Mouse (Mus musculus) retina, postnatal 7 days (tissue): ENCODE measurements around the gene Cnga1.
A peak's percentile ranks its signal among the peaks of the same experiment; 100 is the strongest.
"Not testable (repeated sequence)": the region's sequence is repeated elsewhere in the genome, so short reads cannot be mapped to it uniquely, and the experiment has no call there.

Experiments used
- DNase-seq: peaks from one replicate; pipeline ENCODE4 v3.0.0-alpha.2; 2012; ENCODE audit warnings: low read depth, low spot score

The Cnga1 gene

DNA sequence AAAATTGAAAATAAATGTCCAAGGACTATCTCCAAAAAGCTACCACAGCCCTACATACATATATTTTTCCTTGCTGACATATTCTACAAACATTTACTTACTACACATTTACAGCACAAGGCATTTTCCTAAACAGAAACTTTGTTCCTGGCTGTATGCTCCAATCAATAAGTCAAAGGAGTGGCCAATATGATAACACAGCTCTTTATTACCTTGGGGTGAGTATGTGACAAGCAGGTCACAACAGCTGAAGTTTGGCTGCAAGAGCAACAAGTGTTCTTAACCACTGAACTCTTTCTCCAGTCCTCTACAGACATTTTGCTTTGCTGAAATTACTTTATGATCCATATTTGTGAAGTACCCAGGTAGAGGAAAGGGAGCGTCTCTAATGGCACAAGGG lies 4.0 kb downstream of the Cnga1 start:
- DNase-seq, result no peak

DNA sequence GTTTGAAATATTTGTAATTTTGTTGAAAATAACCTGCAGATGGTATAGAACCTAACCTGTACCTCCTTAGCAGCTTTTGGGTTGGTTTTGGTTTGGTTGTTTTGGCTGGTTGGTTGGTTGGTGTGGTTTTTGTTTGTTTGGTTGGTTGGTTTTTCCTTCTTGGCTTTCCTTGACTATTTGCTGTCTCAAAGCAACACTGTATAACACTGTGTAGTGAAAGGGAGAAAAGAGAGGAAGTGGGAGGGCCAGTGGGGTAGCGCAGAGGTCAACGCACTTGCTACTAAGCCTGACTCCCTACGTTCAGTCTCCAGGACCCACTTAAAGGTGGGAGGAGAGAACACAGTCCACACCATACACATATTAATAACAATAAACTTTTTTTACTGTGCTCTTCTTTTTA lies 7.5 kb downstream of the Cnga1 start:
- no peak for DNase-seq

DNA sequence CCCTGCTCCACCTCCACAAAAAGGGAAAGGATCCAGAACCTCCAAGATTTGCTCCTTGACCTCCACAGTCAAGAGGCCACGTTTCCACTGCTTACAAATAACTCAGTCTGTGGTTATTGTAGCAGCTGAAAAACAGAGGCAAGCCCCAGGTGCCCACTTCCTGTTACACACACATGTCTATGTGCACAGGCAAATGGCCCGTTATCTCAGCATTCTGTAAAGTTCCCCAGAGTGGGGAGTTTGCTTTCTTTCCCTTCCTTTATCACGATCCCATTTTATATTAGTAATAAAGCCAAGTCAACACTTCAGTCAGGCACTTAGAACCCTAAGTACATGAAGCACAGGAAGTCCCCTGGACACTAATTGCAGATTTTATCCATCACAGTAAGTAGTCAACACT lies 8.0 kb downstream of the Cnga1 start:
- no peak for DNase-seq

DNA sequence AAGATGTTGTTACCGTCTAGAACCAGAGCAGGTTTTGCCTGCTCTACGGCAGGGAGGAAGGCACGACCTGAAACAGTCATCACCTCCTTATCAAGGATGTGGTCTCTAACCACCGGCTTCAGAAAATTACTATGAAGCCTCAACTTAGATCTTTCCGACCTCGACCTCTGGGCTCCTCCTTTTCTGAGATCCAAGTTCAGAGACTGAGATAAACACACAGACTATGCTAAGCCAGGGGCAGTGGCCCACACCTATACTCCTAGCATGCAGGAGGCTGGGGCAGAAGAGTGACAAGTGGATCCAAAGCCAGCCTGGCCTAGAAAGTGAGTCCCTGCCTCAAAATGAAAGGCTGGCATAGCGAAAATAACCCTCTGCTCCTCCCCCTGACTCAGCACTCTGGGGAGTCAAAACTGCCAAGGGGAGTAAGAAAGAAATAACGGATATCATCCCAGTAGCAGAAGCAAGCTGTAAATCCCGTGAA lies 9.2 kb downstream of the Cnga1 start:
- DNase-seq, result no peak

DNA sequence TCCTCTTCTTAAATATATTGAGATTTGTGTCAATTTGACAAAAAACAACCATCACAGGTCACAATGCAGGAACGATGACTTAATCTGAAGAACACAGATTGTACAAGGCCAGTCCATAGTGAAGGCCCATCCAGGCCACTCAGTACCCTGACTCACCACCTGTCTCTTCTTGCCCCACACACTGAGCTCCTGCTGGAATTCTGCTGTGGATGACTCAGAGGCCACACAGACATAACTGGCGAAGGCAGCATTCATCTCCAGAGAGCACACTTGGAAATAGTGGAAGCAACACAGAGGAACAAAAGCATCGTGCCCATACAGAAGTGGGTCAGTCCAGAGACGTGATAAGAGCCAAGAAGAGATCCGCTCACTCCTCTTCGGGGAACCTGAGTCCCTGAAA lies 14.0 kb downstream of the Cnga1 start:
- DNase-seq, result no peak

DNA sequence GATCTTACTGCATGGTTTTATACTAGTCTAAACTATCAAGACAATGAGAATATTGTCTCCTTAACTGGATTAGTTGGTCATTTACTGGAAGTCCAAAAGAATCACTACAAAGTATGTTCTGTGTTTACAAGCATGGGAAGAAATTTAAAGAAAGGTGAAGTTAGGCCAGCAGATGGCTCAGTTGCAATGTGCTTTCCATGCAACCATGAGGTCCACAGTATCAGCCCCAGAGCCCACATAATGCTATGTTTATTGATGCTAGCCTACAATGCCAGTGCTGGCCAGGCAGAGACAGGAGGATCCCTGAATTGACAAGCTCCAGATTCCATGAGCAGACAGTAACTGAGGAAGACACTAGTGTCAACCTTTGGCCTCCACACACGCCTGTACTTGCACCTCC lies 23.1 kb downstream of the Cnga1 start:
- no peak for DNase-seq

DNA sequence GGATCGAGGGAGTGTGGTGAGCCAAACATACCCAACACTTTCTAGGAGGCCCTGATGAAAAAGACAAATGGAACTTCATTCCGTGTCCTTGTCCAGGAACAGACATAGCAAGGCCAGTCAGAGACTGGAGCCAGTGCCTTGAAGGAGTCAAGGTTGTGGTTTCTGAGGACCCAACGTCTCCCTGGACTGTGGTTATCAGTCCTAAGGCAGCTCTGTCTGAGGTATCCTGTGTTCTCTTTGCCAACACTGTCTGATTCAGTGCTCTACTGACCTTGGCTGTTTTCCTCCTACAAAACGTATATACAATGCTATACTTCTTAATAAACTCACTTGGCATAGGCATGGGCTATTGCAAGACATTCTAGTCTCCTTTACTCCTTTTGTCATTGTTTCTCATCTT lies 26.7 kb downstream of the Cnga1 start:
- DNase-seq, result no peak

DNA sequence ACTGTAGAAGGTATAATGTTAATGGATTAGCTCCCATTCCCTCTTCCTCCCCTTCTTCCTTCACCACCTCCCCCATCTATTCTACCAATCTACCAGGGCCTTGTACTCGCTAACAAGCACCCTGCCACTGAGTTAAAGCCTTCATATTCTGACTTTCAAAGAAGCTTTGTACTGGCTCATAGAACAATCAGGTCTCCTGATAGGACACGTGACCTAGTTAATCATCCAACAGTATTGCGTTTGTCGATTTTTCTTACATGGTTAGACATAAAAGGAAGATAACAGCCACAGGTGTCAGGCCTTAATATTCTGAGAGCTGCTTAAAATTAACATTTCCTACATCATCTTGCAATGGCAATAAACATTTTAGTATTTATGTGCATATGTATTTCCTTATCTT lies 40.9 kb downstream of the Cnga1 start:
- no peak for DNase-seq

DNA sequence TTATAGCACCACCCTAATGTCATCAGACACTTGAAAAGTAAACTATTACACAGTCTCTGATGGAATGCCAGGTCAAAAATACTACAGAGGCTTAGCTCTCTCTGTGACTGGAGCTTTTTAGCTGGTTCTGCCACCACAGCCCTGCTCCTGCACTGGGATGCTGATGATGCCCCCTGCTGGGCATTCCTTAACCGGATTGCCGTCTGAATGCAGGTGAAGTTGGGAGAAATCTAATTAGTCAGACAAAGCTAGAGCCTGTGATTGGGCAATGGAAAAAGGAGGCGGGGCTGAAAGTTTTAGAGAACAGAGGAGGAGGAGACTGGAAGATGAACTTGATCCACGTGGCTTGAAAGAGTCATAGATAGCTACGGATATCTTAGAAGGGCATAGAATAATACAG lies 43.1 kb downstream of the Cnga1 start:
- no peak for DNase-seq

DNA sequence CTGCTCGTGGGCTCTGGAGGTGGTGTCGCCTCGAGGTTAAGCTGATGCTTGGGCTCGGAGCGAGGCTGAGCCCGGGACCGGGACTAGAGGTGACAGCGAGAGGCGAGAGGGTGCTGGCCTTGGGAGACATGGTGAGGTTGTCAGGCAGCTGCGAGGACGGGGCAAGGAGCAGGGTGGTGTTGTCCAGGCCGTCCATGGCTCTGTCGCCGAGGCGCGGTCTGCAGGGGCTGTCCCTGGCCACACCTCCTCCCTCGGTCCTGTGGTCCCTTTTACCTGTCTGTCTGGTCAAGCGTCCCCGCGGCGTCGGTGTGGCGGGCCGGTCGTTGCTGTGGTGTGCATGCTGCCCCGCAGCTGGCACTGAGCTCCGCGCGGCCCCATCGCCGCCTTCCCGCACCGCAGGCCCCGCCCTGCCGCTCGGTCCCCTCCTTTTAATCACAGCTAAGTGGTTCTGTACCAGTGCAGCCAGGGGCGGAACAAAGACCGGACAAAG lies 56.8 kb downstream of the Cnga1 start, which contains the start of gene Gm5868:
Gene Gm5868, minus strand, starts transcription at position 360 of the 490 bp plus-strand sequence.
- no peak for DNase-seq

DNA sequence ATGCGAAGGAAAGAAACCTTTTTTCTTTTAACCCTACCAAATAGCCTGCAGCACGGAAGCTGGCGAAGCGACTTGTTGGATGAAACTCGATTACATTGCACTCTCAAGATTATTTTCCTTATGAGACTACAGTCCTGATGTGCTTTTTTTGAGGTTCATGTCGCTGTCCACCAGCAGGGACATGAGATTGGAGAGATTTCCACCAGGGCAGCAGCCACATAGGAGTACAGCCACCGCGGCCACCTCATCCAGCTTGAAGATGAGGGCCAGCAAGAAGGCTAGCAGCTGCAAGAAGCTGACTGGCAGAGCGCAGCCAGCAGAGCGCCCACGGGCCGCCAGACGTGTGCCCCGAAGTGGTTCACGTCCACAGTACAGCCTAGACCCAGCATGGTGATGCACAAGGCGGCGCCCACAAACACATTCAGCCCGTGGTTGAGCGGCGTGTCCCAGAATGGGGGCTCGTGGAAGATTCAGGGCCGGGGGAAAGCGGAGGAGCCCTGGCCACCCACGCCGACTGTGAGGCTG lies 57.3 kb downstream of the Cnga1 start:
- not testable (repeated sequence) for DNase-seq

DNA sequence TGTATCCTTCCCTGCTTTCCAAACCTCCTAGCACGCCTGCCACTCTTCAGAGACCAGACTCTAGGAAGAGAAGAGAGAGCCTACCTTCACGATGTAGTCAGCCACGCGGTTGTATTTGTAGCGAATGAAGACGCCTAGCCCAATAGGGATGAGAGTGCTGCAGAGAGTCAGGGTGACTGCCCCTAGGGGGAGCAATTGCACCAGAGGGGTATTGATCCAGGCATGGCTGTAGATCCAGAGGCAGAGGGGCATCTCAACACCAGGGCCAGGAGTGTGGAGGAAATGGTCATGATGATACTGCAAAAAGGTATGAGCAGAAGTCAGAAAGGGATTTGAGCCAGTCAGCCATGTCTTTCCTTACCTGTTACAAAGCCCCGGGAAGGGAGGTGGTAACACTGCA lies 58.0 kb downstream of the Cnga1 start:
- DNase-seq, result not testable (repeated sequence)

DNA sequence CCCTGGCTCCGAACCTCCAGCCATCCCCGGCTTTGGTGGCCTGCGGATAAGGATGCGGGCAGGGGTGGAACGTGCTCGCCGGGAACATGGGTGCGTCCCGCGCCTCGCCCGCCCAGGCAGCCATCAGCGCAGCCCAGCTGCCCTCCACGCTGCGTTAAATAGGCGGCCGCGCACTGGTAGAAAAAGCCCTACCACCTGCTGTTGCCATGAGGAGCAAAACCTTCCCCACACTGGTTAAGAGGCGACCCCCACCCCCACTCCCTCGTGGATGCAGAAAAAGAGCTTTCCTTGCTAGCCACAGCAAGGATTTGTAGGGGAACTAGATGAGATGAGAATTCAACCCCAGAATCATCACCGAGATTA lies 63.1 kb downstream of the Cnga1 start, which contains the start of gene Zar1:
Gene Zar1, minus strand, starts transcription at position 285 of the 363 bp plus-strand sequence.
- not testable (repeated sequence) for DNase-seq

DNA sequence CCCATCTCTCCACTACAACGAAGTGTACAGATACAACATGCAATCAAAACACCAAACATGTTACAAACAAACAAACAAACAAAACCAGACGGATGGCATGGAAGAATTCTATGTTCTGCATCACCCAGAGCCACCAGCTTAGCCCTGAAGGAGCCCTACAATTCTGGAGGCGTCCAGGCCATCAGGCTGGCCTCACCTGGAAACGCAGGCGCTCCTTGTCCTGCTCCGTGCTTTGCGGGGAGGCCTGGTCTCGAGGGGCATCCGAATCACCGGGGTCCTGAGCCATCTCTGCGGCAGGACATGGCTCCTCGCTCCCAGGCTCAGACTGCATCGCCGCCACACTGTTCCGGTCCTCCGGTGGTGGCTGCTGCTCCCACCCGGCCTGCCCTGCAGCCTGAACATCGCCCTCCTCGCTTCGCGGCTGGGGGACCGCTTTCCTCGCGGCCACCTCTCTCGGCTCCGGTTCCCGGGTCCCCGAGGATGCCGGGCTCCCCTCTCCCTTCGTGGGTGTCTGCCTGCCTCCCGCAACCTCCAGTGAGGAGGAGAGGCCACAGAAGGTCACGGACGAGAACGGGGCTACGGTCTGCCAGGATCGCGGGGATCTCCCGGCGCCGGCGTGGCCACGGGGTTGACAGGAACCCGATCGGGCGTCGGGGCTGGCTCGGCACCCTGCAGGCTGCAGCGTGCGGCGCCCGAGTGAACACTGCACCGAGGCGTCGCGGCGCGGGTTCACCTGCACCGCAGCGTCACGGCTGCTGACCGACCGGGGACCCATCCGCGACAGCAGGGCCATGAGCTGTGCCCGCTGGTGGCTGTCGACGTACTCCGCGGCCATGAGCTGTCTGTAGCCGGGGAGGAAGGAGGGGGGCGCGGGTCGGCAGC lies 63.7 kb downstream of the Cnga1 start:
- not testable (repeated sequence) for DNase-seq

DNA sequence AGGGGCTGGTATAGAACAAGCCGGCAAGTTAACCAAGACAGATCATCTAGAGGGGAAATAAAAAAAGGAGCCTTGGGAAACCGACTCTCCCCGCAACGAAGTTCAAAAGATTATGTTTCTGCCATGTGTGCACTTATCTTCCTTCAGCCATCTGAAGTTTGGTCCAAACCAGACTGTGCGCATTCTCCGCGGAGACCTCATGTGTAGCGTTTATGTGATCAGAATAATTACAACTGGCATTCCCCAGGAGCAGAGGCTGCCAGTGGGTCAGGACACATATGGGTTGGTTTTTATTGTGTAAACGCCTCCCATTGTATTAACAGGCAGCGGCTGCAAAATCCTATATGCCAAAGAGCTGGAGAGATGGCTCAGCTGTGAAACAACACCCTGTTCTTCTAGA lies 64.5 kb downstream of the Cnga1 start:
- DNase-seq, result not testable (repeated sequence)

DNA sequence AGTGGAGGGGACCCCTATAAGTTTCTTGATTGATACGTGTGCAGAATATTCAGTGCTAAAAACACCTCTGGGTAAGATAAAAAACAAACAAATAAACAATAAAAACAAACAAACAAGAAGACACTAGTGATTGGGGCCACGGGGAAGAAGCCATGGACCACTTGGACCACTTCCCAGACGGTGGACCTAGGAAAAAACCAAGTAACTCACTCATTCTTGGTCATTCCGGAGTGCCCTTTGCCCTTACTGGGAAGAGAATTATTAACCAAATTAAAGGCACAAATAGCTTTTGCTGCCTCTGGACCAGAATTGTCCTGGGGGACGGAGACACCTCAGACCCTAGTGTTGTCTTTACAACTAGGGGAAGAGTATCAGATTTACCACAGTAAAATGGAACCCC lies 78.5 kb downstream of the Cnga1 start:
- no peak for DNase-seq

DNA sequence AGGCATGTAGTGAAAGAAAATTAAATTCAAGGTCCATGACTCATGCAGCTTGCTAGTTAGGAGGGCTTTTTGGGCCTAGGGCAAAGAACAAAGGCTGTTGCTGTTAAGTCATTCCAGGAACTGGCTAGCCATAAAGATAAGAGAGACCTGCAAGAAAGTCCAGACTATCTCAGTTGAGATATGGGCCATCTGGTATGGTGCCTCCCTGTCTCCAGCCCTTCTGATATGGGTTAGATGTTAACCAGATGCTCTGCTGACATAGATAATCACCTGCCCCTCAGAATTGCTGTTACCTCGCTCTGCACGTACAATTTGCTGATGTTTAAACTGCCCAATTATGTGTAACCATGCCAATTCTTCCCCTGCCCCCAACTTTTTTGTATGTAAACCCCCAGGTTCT lies 80.9 kb downstream of the Cnga1 start:
- not testable (repeated sequence) for DNase-seq

DNA sequence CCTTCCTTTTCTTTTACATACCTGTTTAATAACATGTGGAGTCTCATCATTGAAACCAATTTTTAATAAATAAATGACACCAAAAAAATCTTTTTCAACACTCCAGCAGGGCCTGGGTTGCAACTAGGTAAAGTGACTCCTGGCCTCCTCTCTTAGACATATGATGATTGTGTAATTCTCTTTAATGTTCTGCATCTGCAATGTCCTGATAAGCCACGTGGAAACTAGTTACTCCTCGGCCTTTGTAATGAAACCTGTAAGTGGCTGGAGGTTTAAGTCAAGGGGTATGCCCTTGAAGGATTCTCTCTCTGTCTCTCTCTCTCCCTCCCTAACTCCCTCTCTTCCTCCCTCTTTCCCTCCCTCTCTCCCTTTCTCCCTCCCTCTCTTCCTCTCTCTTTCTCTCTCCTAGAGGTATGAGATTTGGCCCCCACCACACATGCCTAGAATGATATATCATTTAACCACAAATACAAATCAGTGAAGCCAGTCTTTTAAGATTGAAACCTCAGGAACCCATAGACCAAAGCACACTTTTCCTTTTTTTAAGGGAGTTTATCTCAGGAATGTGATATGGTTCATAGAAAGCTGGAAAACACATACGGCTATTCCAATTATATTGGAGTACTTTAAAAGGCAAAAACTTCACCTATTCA lies 83.0 kb downstream of the Cnga1 start:
- DNase-seq, result no peak

DNA sequence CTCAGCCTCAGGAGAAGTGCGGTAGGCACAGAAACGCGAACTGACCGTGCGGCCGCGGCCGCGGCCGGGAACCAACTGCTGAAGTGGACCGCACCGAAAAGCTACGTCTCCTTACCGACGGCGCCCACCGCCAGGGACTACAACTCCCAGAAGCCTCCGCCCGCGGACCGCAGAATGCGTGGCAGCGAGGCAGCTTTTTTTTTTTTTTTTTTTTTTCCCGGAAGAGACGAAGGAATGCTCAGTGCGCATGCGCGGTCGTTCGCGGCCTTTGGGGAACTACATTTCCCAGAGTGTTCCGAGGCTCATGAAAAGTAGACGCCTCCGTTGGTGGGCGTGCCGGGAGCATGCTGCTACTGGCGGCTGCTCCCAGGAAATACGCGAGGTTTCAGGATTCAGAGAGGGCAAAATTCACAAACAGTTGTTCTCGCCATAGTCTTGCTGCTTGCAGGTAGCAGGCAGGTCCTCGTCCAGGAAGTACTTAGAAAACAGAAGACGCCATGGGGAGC lies 84.5 kb downstream of the Cnga1 start, which contains the start of gene Nfxl1:
Gene Nfxl1, minus strand, starts transcription at position 141 of the 506 bp plus-strand sequence.
- peak; percentile 100 for DNase-seq

DNA sequence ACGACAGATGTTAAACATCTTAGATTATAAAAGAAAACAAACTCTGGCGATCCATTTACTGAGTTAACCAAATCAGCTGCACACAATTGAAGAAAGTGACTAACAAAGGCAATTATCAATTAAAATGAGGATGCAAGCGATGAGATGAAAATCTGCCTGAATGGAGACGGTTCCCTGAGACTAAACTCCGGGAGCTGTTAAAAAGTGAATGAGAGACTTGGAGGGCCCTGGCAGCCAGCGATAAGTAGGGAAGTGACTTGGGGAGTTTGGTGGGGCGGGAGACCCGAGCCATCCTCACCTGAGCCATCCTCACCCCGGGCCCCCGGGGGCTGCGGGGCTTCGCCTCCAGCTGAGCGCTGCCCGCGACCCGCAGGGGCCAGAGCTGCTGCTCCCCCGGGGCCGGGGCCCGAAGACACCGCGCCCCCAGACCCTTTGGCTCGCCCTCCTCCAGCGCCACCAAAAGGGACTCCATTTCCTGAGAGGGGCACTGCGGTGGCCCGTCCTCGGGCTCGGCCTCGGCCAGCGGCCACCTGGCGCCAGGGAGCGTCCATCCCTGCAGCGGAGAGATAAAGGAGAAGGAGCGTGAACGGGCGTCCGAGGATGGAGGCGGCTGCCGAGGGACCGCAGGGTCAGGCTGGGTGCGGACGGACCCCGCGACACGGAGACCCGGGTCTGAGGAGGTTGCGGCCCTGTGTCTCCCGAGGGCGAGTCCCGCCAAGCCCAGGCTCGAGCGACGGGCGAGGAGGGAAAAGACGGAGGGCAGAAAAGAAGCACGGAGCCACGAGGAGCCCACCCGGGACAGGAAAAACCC lies 85.2 kb downstream of the Cnga1 start:
- DNase-seq, result no peak

DNA sequence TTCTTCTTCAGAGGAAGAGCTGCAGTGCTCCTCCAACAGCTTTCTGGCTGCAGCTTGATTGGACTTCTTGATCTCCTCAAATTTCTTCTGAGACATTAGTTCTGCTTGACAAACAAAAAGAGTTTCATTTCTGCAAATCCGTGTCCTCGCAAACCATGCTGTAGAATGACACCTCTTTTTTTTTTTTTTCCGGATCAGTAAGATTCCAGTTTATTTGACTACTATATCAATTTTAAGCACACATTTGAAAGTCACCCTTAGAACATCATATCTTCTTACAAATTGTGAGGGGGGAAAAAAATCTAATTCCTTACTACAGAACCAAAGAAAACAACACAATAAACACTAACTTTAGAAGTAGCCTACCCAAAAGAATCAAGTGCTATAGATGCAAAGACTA lies 87.8 kb downstream of the Cnga1 start:
- no peak for DNase-seq
